Mouse (Mus musculus) ES-Bruce4 (cell line): Measurements from ENCODE around the gene Pxdn. TPM values are rescaled to one million over a fixed set of nuclear protein-coding genes. Genes with fewer than 3 reads are reported as not detected.

Experiments used
- H3K27ac ChIP-seq: 2 replicates; pipeline ENCODE4 v1.5.1; 2012; ENCODE audit warnings: low read length, inconsistent platforms; ENCODE audit not compliant: insufficient read depth
- H3K27me3 ChIP-seq: 2 replicates; pipeline ENCODE4 v1.6.1; 2012; ENCODE audit warnings: mild to moderate bottlenecking, low read length, inconsistent platforms; ENCODE audit not compliant: control insufficient read depth, poor library complexity, insufficient read depth, severe bottlenecking
- H3K36me3 ChIP-seq: 2 replicates; pipeline ENCODE4 v1.6.1; 2012; ENCODE audit warnings: inconsistent platforms, mild to moderate bottlenecking, low read length, moderate library complexity; ENCODE audit not compliant: control insufficient read depth, poor library complexity, insufficient read depth, severe bottlenecking
- H3K4me1 ChIP-seq: one replicate; pipeline ENCODE4 v1.8.1; 2011; ENCODE audit warnings: low read length; ENCODE audit not compliant: control insufficient read depth, insufficient read depth
- H3K4me3 ChIP-seq: 2 replicates; pipeline ENCODE4 v1.5.1; 2011; ENCODE audit warnings: low read depth, mild to moderate bottlenecking, low read length
- H3K9ac ChIP-seq: 2 replicates; pipeline ENCODE4 v1.6.1; 2012; ENCODE audit warnings: low read depth, mild to moderate bottlenecking, inconsistent platforms; ENCODE audit not compliant: poor library complexity, severe bottlenecking
- H3K9me3 ChIP-seq: replicated peaks from 2 replicates; pipeline ENCODE4 v1.6.1; 2012; ENCODE audit warnings: mild to moderate bottlenecking, low read length, inconsistent platforms; ENCODE audit not compliant: control insufficient read depth, poor library complexity, insufficient read depth, severe bottlenecking
- CTCF ChIP-seq: IDR thresholded peaks from one replicate; pipeline ENCODE4 v1.8.1; 2011; ENCODE audit warnings: low read depth, low read length
- EP300 ChIP-seq: IDR thresholded peaks from 2 replicates; pipeline ENCODE4 v1.6.1; 2011; ENCODE audit warnings: low read depth, low read length; ENCODE audit not compliant: insufficient read depth
- POLR2A ChIP-seq: IDR thresholded peaks from one replicate; pipeline ENCODE4 v1.8.1; 2011; ENCODE audit warnings: low read length; ENCODE audit not compliant: insufficient read depth
- polyA plus RNA-seq: library from polyadenylated mRNA; stranded (reverse); fragments of >200 nt; gene quantifications from 2 replicates; pipeline ENCODE4 v1.2.4, GENCODE M21; 2011; ENCODE audit warnings: low read depth; ENCODE audit not compliant: missing spikeins, insufficient read depth, insufficient read length

Pxdn gene
- polyA plus RNA-seq, 1 experiment: 44.4 TPM

DNA sequence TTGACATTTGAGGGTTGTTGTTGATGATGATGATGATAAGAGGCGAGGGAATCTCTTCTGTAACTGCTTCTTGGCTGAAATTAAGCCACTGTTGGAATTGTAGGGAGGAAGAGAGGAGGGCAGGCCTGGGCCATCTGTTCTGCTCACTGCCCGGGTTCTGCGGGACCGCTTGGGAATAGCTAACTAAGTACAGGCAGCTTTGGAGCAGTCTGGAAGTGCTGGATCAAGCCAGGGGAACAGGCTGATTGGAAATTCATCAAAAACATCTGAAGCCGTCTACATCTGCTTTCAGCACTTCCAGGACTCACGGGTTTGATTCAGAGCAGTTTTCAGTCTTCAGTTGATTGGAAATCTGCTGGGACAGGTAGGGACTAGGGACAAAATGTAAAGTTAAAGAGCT is 120.6 kb downstream of the Pxdn start:
- H3K36me3 ChIP-seq: no peaks in the 10 kb centered on the region
- no peak overlapping the region for H3K9ac ChIP-seq
- peaks cover 24% of the 10 kb centered on the region for H3K9me3 ChIP-seq
- no peak for TF ChIP-seq EP300
- TF ChIP-seq POLR2A: no peak
- no peak for TF ChIP-seq CTCF
- no peaks in the 10 kb centered on the region for H3K4me1 ChIP-seq
- H3K27me3 ChIP-seq: no peaks in the 10 kb centered on the region
- H3K27ac ChIP-seq: no peak overlapping the region
- no peak overlapping the region for H3K4me3 ChIP-seq

DNA sequence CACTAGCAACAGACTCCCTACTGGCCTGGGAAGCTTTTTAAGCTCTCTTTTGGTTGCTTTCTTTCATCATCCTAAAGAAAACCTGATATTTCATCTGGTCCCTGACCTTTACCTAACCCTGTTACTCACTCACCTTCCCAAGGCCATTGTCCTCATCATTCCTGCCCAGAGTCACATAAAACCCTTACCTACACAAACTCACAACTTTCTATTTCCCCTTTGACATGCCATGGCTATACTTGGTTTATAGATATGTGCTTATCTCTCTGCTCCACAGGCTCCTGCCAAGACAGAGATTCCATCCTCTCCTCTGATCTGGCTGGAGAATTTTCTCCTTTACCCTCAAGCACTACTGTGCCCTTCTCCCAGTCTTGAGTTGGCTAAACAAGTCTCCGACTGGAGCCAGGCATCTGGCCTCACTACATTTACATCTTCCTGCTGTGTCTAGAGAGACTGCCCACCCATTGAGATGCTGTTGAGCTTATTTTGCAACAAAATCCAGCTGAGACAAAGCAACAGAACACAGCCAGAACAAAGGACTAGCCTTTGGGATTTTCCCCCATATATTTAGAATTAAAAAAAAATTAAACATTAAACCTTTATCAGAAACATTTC is 124.2 kb downstream of the Pxdn start:
- peak overlapping the region; percentile 71 for H3K27ac ChIP-seq
- peaks cover 40% of the 10 kb centered on the region for H3K9me3 ChIP-seq
- TF ChIP-seq CTCF: no peak
- 0 out of 2 replicates have a peak, but pooled peaks have one; percentile 22 for TF ChIP-seq EP300
- no peaks in the 10 kb centered on the region for H3K4me1 ChIP-seq
- H3K4me3 ChIP-seq: no peak overlapping the region
- no peak overlapping the region for H3K9ac ChIP-seq
- no peaks in the 10 kb centered on the region for H3K27me3 ChIP-seq
- no peaks in the 10 kb centered on the region for H3K36me3 ChIP-seq

- Histone ChIP-seq H3K9me3 (peaks cover 40% of the 10 kb centered on the region), H3K27me3 (no peaks in the 10 kb centered on the region), H3K27ac (peak overlapping the region; percentile 71), H3K36me3 (no peaks in the 10 kb centered on the region), H3K4me1 (no peaks in the 10 kb centered on the region), H3K9ac (no peak overlapping the region), H3K4me3 (no peak overlapping the region)
- TF ChIP-seq CTCF (no peak), POLR2A (no peak), EP300 (no peak)
Observed at GRCm38 (mm10) chr12:30062118-30062505, 124.7 kb downstream of the Pxdn start.

Other genes with a start within 250 kb of the Pxdn start
- gene Tpo, start 195.0 kb downstream of the Pxdn start, polyA plus RNA-seq: not detected in 2 replicates